Mouse (Mus musculus) neural tube, embryonic 13.5 days (tissue): Measurements from ENCODE around the gene Olfr47. TPM values are rescaled to one million over a fixed set of nuclear protein-coding genes. Genes with fewer than 3 reads are reported as not detected.

Source experiments
- ATAC-seq: fragments of 200-750 bp; cut with Nextera tagmentation; 2 replicates; pipeline ENCODE4 v1.8.0; 2017; ENCODE audit warnings: low read depth, mild to moderate bottlenecking, moderate TSS enrichment, moderate library complexity
- H3K27ac ChIP-seq: fragments of 300-500 bp; sonication (generic); replicated peaks from 2 replicates; pipeline ENCODE4 v1.5.1; 2015; ENCODE audit warnings: moderate library complexity, mild to moderate bottlenecking, inconsistent platforms
- H3K27me3 ChIP-seq: fragments of 300-500 bp; sonication (generic); 2 replicates; pipeline ENCODE4 v1.6.1; 2015; ENCODE audit warnings: mild to moderate bottlenecking, inconsistent platforms
- H3K36me3 ChIP-seq: fragments of 300-500 bp; sonication (generic); 2 replicates; pipeline ENCODE4 v1.6.1; 2015; ENCODE audit warnings: mild to moderate bottlenecking, inconsistent platforms
- H3K4me1 ChIP-seq: fragments of 300-500 bp; sonication (generic); replicated peaks from 2 replicates; pipeline ENCODE4 v1.6.1; 2015; ENCODE audit warnings: inconsistent platforms
- H3K4me2 ChIP-seq: fragments of 300-500 bp; sonication (generic); 2 replicates; pipeline ENCODE4 v1.6.1; 2015; ENCODE audit warnings: inconsistent platforms, mild to moderate bottlenecking, moderate library complexity
- H3K4me3 ChIP-seq: fragments of 300-500 bp; sonication (generic); 2 replicates; pipeline ENCODE4 v1.5.1; 2015; ENCODE audit warnings: mild to moderate bottlenecking, inconsistent platforms
- H3K9ac ChIP-seq: fragments of 300-500 bp; sonication (generic); 2 replicates; pipeline ENCODE4 v1.6.1; 2015; ENCODE audit warnings: moderate library complexity, mild to moderate bottlenecking, inconsistent platforms
- H3K9me3 ChIP-seq: fragments of 300-500 bp; sonication (generic); 2 replicates; pipeline ENCODE4 v1.6.1; 2016; ENCODE audit warnings: inconsistent platforms
- WGBS: fragments of 180-500 bp; shearing (Covaris S2); methylation state at CpG from one replicate; pipeline ENCODE4 v1.1.7; 2015; 5-methylcytosine and 5-hydroxymethylcytosine counted together
- polyA plus RNA-seq: library from polyadenylated mRNA; unstranded; fragments of >200 nt; fragmentation: Nextera tagmentation; extraction: Ambion mirVana; gene quantifications from 2 replicates; pipeline ENCODE4 v1.2.1, GENCODE M21; 2015

The Olfr47 gene
- polyA plus RNA-seq, 1 experiment from 2014 or later, result not detected

DNA sequence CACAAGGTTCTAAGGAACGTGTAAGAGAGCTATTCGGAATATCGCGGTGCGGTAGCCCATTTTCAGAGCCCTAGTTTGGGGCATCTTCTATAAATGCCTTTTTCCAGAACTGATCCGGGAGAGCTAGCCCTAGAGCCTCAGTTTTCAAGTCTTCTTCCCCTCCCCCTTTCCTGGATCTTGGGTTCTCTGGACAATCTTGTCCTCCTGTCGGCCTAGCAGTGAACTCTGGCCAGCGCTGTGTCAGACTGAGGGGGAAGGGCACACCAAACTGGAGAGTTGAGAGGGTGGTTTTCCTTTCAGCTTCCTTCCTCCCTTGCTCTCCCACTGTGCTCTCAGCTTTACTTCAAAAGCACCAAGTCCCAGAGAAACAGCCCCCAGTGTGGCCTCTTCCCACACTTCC, 35.0 kb downstream of the Olfr47 start:
- H3K36me3 ChIP-seq, result no peaks in the 10 kb centered on the region
- H3K9me3 ChIP-seq, result no peaks in the 10 kb centered on the region
- WGBS, result 7% methylated on average over 8 of the region's 8 CpGs
- peaks cover 12% of the 10 kb centered on the region for H3K4me1 ChIP-seq
- peak overlapping the region; percentile 34; the same call in 1 of the 2 replicates for H3K27ac ChIP-seq
- H3K4me2 ChIP-seq, result peak overlapping the region; percentile 88
- peak overlapping the region; percentile 49 for H3K4me3 ChIP-seq
- ATAC-seq, result peak; percentile 32; the same call in 1 of the 2 replicates
- peaks cover 35% of the 10 kb centered on the region for H3K27me3 ChIP-seq
- H3K9ac ChIP-seq, result peak overlapping the region; percentile 68

DNA sequence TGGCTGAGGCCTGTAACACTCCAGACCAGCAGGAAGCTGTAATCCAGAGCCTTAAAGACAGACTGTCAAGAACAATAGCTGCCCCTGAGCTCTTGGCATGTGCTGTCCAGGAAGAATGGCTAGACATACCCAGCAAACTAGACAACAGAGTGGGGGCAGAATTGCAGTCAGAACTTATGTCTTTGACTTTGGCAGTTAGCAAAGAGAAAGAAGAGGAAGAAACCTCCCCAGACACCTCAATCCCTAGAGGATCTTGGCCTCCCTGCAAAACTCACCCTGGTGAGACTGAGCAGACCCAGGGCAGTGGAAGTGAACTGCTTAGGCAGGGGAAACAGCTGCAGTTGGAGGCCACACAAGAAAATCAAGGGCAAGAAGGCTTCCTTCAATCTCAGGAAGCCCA, 41.3 kb downstream of the Olfr47 start:
- no peaks in the 10 kb centered on the region for H3K9me3 ChIP-seq
- no peak overlapping the region; the same call in 1 of the 2 replicates for H3K27ac ChIP-seq
- H3K4me1 ChIP-seq, result no peaks in the 10 kb centered on the region
- H3K36me3 ChIP-seq, result no peaks in the 10 kb centered on the region
- no peaks in the 10 kb centered on the region for H3K27me3 ChIP-seq
- H3K4me3 ChIP-seq, result no peak overlapping the region
- H3K9ac ChIP-seq, result no peak overlapping the region
- ATAC-seq, result no peak
- H3K4me2 ChIP-seq, result no peak overlapping the region

DNA sequence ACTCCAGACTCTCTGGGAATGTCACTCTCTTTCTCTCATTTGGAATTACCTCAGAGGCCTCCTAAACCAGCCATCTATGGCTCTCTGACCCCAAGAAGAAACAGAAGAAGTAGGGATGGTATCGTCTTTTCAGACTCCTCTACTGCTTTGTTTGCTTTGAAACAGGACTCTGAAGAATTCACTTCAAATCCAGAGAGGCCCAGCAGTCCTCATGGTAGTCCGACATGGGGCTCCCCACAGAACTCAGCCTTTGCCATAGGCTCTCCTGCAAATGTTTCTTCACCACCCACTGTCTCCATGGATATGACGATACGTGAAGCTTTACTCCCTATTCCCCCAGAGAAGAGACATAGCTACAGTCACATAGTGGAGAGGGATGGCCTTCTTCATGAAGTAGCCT, 42.8 kb downstream of the Olfr47 start:
- Histone ChIP-seq H3K4me1 (no peaks in the 10 kb centered on the region), H3K9ac (no peak overlapping the region), H3K4me3 (no peak overlapping the region), H3K4me2 (no peak overlapping the region), H3K27ac (no peak overlapping the region), H3K36me3 (no peaks in the 10 kb centered on the region), H3K9me3 (no peaks in the 10 kb centered on the region), H3K27me3 (no peaks in the 10 kb centered on the region)
- no peak for ATAC-seq
- WGBS, result 83% methylated on average over 4 of the region's 4 CpGs

DNA sequence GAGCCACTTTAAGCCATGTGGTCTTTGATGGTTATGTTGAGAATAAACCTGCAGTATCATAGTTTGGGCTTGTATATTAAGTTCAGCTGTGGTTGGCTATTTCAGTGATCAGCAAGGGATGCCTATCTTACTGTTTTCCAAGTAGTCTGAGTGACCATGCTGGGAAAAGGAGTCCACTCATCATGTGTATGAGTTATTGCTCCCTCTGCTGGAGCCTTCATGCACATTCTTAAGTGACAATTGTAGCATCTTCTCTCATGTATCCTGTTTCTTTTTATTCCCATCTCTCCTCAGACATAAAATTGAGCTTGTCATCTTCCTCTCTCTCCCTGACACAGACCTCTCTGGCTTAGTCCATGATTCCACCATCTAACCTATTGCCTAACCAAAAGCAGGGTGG, 46.9 kb downstream of the Olfr47 start:
- H3K9ac ChIP-seq, result no peak overlapping the region
- no peaks in the 10 kb centered on the region for H3K36me3 ChIP-seq
- no peaks in the 10 kb centered on the region for H3K9me3 ChIP-seq
- H3K4me2 ChIP-seq, result no peak overlapping the region
- no peak for ATAC-seq
- no peaks in the 10 kb centered on the region for H3K27me3 ChIP-seq
- no peak overlapping the region for H3K4me3 ChIP-seq
- H3K27ac ChIP-seq, result no peak overlapping the region
- no peaks in the 10 kb centered on the region for H3K4me1 ChIP-seq

DNA sequence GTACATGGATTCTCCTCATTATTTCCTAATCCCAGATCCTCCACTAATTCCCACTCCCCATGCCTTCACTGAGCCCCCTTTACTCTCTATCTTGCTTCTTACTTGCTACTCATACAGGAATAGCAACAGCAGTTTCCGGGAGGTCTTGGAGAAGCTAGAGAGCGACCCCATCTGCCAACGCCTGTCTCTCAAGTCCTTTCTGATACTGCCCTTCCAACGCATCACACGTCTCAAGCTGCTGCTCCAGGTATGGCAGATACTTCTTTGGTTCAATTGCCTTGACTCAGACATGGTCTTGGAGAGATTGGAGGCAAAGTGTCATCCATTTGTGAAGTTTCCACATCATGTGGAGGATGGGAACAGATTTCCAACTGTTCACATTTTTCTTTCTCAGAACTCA, 49.2 kb downstream of the Olfr47 start:
- no peak overlapping the region for H3K4me2 ChIP-seq
- H3K9me3 ChIP-seq, result no peaks in the 10 kb centered on the region
- no peaks in the 10 kb centered on the region for H3K27me3 ChIP-seq
- no peak for ATAC-seq
- no peaks in the 10 kb centered on the region for H3K4me1 ChIP-seq
- H3K27ac ChIP-seq, result no peak overlapping the region
- H3K36me3 ChIP-seq, result no peaks in the 10 kb centered on the region
- H3K9ac ChIP-seq, result no peak overlapping the region
- no peak overlapping the region for H3K4me3 ChIP-seq
- 90% methylated on average over 5 of the region's 5 CpGs for WGBS

Other genes with a start within 250 kb of the Olfr47 start
- gene Olfr441, start 125.2 kb upstream of the Olfr47 start, polyA plus RNA-seq, result not detected in 2 replicates
- gene Olfr237-ps1, start 85.0 kb upstream of the Olfr47 start, polyA plus RNA-seq, result not detected in 2 replicates
- not detected in 2 replicates for gene Olfr437, start 68.2 kb upstream of the Olfr47 start, polyA plus RNA-seq
- not detected in 2 replicates for gene Olfr13, start 59.4 kb upstream of the Olfr47 start, polyA plus RNA-seq
- not detected in 2 replicates for gene Olfr435, start 34.4 kb upstream of the Olfr47 start, polyA plus RNA-seq
- gene Olfr434, start 18.5 kb upstream of the Olfr47 start, polyA plus RNA-seq, result not detected in 2 replicates
- gene Arhgef5, start 34.1 kb downstream of the Olfr47 start, polyA plus RNA-seq, result 2.6 and 3.3 TPM in 2 replicates
- gene Nobox, start 78.0 kb downstream of the Olfr47 start, polyA plus RNA-seq, result not detected in 2 replicates